Mouse (Mus musculus): Measurements from ENCODE around the gene Tac4. TPM values are rescaled to one million over a fixed set of nuclear protein-coding genes. Genes with fewer than 3 reads are reported as not detected.

Tac4 gene
- total and polyA plus RNA-seq, 3 experiments, result not detected

GRCm38 (mm10) chr11:95315215-95315955 is 54.1 kb downstream of the Tac4 start:
- no peak for DNase-seq

GRCm38 (mm10) chr11:95318116-95318515 is 56.8 kb downstream of the Tac4 start:
- no peak for DNase-seq

Other genes starting within 250 kb of the Tac4 start
- 100 to 1,000 TPM in 1 of 2 experiments, 10 to 100 TPM in 1; 92.9 to 112 TPM for gene Pdk2, start 220.2 kb upstream of the Tac4 start, total RNA-seq (2021)
- 114 and 118 TPM in 2 replicates for gene Pdk2, start 220.2 kb upstream of the Tac4 start, polyA plus RNA-seq (2012; rRNA removed)
- 10 to 100 TPM; 37.8 to 54.0 TPM for gene Itga3, start 184.7 kb upstream of the Tac4 start, total RNA-seq (2021)
- gene Itga3, start 184.7 kb upstream of the Tac4 start, polyA plus RNA-seq (2012; rRNA removed), result 47.2 and 49.0 TPM in 2 replicates
- under 1 TPM in 1 of 2 experiments, not detected in 1; 0.10 TPM for gene Dlx3, start 141.4 kb upstream of the Tac4 start, total RNA-seq (2021)
- 0.03 and 0.07 TPM in 2 replicates for gene Dlx3, start 141.4 kb upstream of the Tac4 start, polyA plus RNA-seq (2012; rRNA removed)
- gene Dlx4, start 115.3 kb upstream of the Tac4 start, total RNA-seq (2021), result under 1 TPM in 1 of 2 experiments, not detected in 1; 0.21 TPM
- gene Dlx4, start 115.3 kb upstream of the Tac4 start, polyA plus RNA-seq (2012; rRNA removed), result 0.17 and 0.25 TPM in 2 replicates
- 10 to 100 TPM; 51.7 to 64.2 TPM for gene Kat7, start 48.7 kb downstream of the Tac4 start, total RNA-seq (2021)
- gene Kat7, start 48.7 kb downstream of the Tac4 start, polyA plus RNA-seq (2012; rRNA removed), result 21.5 and 23.8 TPM in 2 replicates
- 10 to 100 TPM; 16.6 to 20.9 TPM for gene Fam117a, start 75.5 kb downstream of the Tac4 start, total RNA-seq (2021)
- 27.0 and 37.1 TPM in 2 replicates for gene Fam117a, start 75.5 kb downstream of the Tac4 start, polyA plus RNA-seq (2012; rRNA removed)
- gene Slc35b1, start 123.2 kb downstream of the Tac4 start, total RNA-seq (2021), result 10 to 100 TPM; 61.1 to 76.8 TPM
- 52.8 and 60.4 TPM in 2 replicates for gene Slc35b1, start 123.2 kb downstream of the Tac4 start, polyA plus RNA-seq (2012; rRNA removed)
- gene Spop, start 152.6 kb downstream of the Tac4 start, total RNA-seq (2021), result 100 to 1,000 TPM; 105 to 187 TPM
- 39.1 and 45.3 TPM in 2 replicates for gene Spop, start 152.6 kb downstream of the Tac4 start, polyA plus RNA-seq (2012; rRNA removed)